Mouse (Mus musculus) common myeloid progenitor, adult 5-6 weeks (primary cell): ENCODE results near the gene Sec1. TPM values are rescaled to one million over a fixed set of nuclear protein-coding genes. Genes with fewer than 3 reads are reported as not detected.

Experiments used
- ATAC-seq: replicated peaks from 2 replicates; pipeline ENCODE4 v1.8.0; 2016; ENCODE audit warnings: low read depth, mild to moderate bottlenecking, moderate TSS enrichment, inconsistent platforms; ENCODE audit not compliant: poor library complexity, severe bottlenecking
- total RNA-seq: library from RNA; stranded (forward); fragments of 200-1000, 187-1606 nt; gene quantifications from 2 replicates; pipeline ENCODE4 v1.2.3, GENCODE M21; 2017

The Sec1 gene
- total RNA-seq, 1 experiment from 2014 or later, result not detected

DNA sequence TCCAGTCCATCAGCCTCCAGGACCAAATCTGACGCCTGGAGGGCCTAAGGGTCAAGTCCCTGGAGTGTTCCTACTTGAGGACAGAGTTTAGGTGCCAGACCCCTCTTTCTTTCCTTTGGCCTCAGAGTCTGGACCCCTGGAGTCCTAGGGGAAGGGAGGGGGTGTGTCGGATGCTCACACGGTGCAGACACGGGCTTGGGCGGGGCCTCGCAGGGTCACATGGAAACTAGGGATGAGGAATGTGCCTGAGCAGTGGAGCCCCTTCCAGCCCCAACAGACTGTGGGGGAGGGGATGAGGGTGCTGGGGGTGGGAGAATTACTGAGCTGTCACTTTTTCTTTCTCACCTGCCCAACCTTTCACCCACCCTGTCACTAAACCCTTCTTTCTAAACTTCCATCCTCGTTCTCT, 11.7 kb upstream of the Sec1 start:
- no peak for ATAC-seq

DNA sequence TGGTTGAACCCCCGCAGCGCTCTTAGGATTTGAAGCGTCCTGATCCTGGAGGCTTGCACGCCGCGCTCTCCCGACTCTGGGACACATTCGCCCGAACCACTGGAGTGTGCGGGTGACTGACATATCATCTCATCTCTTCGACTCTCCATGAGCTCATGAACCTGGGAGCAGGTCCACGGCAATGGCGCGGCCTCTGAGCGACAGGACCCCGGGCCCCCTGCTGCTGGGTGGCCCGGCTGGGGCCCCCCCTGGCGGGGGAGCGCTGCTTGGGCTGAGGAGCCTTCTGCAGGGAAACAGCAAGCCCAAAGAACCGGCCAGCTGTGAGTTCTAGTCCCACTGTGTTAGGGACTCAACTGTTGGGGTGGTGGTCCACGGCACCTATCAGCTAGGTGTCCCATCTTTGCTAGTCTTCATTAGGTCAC, 11.3 kb upstream of the Sec1 start:
- no peak for ATAC-seq

- ATAC-seq, result peak; percentile 75
Measured at GRCm38 (mm10) chr7:45704730-45705442, 10.7 kb upstream of the Sec1 start, which contains the start of gene Dbp. Gene Dbp, plus strand, starts transcription at chr7:45705088.

- ATAC-seq, result peak; percentile 23
Measured at GRCm38 (mm10) chr7:45704046-45704559, 9.9 kb upstream of the Sec1 start.

- ATAC-seq, result no peak
Measured at GRCm38 (mm10) chr7:45703521-45704033, 9.4 kb upstream of the Sec1 start.

DNA sequence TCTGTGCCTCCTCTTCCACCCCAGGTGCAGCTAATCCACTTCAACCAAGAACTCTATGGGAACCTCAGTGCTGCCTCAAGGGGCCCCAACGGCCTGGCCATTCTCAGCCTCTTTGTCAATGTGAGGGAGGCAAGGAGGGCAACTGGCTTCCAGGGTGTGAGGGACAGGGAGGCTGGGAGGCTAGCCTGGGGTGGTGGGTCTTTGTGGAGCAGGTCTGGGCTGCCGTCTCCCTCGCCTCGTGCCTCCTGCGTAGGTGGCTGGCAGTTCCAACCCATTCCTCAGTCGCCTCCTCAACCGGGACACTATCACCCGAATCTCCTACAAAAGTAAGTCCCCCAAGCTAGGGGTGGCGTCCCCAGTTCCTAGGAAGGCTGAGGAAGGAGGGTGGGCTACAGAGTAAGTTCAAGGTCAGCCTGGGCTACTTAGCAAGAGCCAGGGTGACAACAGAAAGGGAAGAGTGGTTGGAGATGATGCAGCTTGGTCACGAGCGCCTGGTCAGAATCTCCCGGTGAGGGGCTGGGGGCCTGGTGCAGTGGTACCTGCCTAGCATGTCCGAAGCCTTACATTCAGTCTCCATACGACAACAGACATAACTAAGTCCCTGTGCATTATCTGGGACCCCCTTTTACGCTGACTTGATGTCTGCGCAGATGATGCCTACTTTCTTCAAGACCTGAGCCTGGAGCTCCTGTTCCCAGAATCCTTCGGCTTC, 8.8 kb upstream of the Sec1 start:
- ATAC-seq, result no peak

DNA sequence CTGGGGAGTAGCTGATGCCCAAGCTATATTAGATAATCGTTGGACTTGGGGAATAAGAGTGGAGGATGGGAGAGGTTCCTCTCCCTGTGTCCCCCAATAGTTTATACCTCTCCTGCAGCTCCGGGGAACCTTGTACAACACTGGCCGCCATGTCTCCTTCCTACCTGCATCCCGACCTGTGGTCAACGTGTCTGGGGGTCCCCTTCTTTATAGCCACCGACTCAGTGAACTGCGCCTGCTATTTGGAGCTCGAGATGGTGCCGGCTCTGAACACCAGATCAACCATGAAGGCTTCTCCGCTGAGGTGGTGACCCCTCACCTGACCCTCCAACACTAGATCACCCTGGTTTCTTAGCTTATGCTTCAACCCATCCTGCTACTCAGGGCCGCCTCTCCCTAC, 8.1 kb upstream of the Sec1 start:
- ATAC-seq, result no peak

GRCm38 (mm10) chr7:45701607-45702006, 7.4 kb upstream of the Sec1 start:
- ATAC-seq, result no peak

- no peak for ATAC-seq
Measured at GRCm38 (mm10) chr7:45701072-45701471, 6.9 kb upstream of the Sec1 start.

DNA sequence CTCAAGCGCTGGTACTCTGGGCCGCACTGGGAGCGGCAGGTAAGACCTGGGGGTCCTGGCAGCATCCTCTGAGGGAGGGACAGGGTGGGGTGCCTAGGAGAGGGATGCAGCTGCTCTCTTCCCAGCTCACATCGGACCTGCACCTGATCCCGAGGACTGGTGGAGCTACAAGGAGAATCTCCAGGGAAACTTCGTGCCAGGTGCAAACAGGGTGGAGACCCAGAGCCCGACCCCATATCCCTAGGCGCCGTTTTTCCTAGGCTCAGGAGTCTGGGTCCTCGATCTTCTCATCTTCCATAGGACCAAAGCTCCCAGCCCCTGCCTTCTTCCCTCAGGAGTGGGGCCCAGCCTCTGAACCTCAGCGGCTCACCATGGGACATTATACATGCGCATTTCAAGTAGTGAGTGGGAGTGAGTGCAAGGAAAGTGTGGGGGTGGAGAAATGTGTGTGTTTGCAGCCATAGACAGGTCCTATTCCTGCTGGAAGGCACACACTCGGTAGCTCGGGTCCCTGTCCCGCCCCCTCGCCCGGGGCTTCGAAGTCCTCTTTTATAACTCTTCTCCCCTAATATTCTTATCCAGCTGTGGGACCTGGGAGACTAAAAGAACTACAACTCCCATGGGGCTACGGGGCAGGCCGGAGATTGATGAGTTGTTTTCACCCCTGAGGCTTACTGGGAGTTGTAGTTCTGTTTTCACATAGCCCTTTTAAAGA, 6.3 kb upstream of the Sec1 start:
- ATAC-seq, result 0 out of 2 replicates have a peak, but pooled peaks have one; percentile 19

DNA sequence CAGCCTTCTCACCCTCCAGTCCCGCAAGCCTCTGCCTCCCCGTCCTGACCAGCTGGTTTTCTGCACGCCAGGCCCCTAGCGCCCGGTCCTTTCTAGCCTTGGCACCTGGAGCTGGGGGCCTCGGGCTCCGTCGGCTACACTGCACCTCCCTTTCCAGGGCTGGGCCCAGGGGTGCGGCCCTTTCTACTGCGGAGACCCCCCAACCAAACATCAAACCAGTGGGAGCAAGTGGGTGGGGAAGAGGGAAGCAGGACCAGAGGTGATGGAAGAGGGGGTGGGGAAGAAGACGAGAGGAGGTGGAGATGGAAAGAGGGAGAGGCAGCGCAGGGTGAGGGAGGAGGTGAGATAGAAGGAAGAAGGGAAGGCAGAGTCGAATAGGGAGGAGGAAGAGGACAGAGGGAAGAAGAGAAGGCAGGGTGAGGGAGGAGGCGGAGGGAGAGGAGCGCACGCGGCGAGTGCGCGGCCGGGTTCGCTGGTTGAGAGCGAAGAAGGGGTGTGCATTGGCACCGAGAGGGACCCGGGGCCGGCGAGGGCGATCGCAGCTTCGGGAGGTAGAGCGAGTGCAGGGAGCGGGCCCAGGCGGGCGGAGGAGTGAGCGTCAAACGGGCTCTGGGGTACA, 5.4 kb upstream of the Sec1 start, which contains the start of gene Car11:
TSS of gene Car11 (plus strand) at position 321 of the 619 bp plus-strand sequence.
- no peak for ATAC-seq

DNA sequence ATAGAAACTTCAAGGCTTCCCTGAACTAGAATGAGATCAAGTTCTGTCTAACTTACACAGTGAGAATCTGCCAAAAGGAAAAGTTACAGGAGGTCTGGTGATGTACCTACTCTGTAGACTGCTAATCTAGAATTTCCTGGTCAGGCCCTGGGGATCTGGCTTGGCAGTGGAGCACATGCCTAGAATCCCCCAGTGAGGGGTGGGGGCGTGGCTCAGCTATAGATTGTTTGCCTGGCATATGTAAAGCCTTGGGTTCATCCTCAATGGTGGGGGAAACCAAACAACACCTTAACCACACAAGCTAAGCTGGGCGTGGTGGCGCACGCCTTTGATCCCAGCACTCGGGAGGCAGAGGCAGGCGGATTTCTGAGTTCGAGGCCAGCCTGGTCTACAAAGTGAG, 3.7 kb upstream of the Sec1 start:
- no peak for ATAC-seq

DNA sequence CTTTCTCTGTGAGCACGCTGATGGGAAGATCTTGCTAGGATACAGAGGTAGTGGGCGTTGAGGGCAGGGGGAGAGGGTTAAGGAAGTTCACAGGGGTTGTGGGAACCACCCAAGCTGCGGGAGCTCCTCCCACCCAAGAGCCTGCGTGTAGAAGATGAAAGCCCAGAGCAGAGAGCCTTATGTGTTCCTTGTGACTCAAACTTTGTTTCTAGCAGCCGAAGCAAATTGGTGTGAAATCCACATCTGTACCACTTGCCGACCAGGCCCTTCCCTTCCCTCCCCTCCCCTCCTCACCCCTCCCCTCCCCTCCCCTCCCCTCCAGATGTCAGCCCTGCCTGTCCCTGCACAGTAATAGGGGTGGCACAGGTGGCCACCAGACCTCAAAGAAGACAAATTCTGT, 896 bp upstream of the Sec1 start:
- no peak for ATAC-seq

- no peak for ATAC-seq
Measured at GRCm38 (mm10) chr7:45692364-45692763, 1.8 kb downstream of the Sec1 start.

GRCm38 (mm10) chr7:45689800-45690199, 4.4 kb downstream of the Sec1 start:
- ATAC-seq, result no peak

- 0 out of 2 replicates have a peak, but pooled peaks have one; percentile 30 for ATAC-seq
Measured at GRCm38 (mm10) chr7:45689099-45689498, 5.1 kb downstream of the Sec1 start.

- no peak for ATAC-seq
Measured at GRCm38 (mm10) chr7:45686841-45687240, 7.4 kb downstream of the Sec1 start.

- no peak for ATAC-seq
Measured at GRCm38 (mm10) chr7:45685811-45686210, 8.4 kb downstream of the Sec1 start.

GRCm38 (mm10) chr7:45683396-45684050, 10.7 kb downstream of the Sec1 start, which contains the start of gene Ntn5:
Gene Ntn5, plus strand, starts transcription at chr7:45684022.
- ATAC-seq, result no peak
